Mouse (Mus musculus) E14TG2a.4 (cell line): ENCODE data around the gene Medag.

Experiments used
- CTCF ChIP-seq: conservative IDR thresholded peaks from 2 replicates; pipeline ENCODE4 v1.5.1; 2014; ENCODE audit warnings: low read length
- NANOG ChIP-seq: IDR thresholded peaks from 2 replicates; pipeline ENCODE4 v1.6.1; 2014; ENCODE audit warnings: borderline replicate concordance, low read length, mixed read lengths
- POU5F1 ChIP-seq: IDR thresholded peaks from 2 replicates; pipeline ENCODE4 v1.6.1; 2014; ENCODE audit warnings: low read length, borderline replicate concordance

- peak; percentile 83 for TF ChIP-seq CTCF
- no peak for TF ChIP-seq POU5F1
- no peak for TF ChIP-seq NANOG
Measured at GRCm38 (mm10) chr5:149404710-149405109, 6.8 kb upstream of the Medag start.
